Mouse (Mus musculus) heart, postnatal 0 days (tissue): Measurements from ENCODE around the gene Gm37240.

Experiments
- CTCF ChIP-seq: IDR thresholded peaks from 2 replicates; pipeline ENCODE4 v1.5.1; 2016; ENCODE audit warnings: antibody characterized with exemption, control low read depth, low read depth
- EP300 ChIP-seq: IDR thresholded peaks from 2 replicates; pipeline ENCODE4 v1.6.1; 2016; ENCODE audit warnings: antibody characterized with exemption, low read depth

- TF ChIP-seq CTCF (no peak), EP300 (no peak)
Measured at GRCm38 (mm10) chr3:84619725-84620124, 1267.6 kb downstream of the Gm37240 start.
